Mouse (Mus musculus): ENCODE results near the gene Scn4b.

Scn4b gene

DNA sequence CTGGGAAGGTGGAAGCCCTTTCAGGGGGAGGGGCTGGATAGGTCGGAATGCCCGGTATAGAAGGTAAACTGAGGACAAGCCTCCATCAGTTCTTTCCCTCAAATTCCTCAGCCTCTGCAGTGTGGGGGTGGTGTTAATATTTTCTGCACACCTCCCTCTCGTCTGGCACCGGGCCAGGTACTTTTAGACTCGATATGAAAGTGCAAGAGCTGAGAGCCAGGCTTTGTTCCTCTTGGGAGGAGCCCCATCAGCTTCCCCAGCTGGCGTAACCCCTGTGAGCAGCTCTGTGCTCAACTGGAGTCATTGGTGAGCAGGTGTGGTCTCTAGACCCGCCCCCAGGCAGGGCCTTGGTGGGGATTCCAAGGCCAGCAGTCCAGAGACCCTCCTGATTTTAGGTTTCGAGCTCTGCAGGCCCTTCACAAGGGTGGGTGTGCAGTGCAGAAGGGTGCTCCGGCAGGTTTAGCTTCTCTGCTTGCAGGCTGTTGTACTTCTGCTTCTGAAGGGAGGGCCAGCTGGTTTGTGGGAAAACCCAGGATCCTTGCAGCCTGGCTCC lies 15.9 kb upstream of the Scn4b start:
- in situ Hi-C loops (cut with MseI, MboI), result no loop called here

DNA sequence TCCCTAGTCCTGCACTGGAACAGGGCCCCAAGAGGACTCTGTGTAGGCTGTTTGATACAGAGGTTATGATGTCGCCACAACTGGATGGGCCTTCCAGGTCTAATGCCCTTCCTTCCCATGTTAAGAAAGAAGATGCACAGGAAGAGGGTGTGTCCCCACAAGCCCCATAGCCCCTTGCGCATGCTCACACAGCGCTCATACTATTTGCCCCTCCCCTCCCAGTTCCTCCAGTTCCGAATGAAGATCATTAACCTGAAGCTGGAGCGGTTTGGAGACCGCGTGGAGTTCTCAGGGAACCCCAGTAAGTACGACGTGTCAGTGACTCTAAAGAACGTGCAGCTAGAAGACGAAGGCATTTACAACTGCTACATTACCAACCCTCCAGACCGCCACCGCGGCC lies 13.0 kb upstream of the Scn4b start:
- in situ Hi-C loops (cut with MseI, MboI), result no loop called here

DNA sequence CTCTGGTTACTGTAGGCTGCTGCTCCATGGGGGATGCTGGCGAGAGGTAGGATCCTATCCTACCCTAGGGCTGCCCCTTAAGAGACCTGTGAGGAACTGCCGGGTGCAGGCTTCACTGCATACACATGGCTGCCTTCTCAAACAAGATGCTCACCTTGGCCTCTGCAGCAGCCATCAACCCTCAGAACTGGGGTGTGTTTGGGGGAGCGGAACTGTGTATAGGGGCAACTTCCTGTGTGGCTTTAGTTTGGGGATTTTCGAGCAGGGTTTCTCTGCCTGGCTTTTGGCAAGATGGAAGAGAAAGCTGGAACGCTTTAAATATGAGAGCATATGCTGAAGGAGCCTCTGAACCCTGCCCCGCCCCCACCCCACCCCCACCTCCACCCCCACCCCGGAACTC lies 11.3 kb upstream of the Scn4b start:
- in situ Hi-C loops (cut with MseI, MboI), result no loop called here

- in situ Hi-C loops (cut with MseI, MboI), result loop anchor here in 1 of 2 experiments (10.0 kb wide), 1 partner anchor 105 kb away; no protein-coding TSS in a partner anchor
Observed at GRCm38 (mm10) chr9:45130119-45130518, 8.1 kb upstream of the Scn4b start.

DNA sequence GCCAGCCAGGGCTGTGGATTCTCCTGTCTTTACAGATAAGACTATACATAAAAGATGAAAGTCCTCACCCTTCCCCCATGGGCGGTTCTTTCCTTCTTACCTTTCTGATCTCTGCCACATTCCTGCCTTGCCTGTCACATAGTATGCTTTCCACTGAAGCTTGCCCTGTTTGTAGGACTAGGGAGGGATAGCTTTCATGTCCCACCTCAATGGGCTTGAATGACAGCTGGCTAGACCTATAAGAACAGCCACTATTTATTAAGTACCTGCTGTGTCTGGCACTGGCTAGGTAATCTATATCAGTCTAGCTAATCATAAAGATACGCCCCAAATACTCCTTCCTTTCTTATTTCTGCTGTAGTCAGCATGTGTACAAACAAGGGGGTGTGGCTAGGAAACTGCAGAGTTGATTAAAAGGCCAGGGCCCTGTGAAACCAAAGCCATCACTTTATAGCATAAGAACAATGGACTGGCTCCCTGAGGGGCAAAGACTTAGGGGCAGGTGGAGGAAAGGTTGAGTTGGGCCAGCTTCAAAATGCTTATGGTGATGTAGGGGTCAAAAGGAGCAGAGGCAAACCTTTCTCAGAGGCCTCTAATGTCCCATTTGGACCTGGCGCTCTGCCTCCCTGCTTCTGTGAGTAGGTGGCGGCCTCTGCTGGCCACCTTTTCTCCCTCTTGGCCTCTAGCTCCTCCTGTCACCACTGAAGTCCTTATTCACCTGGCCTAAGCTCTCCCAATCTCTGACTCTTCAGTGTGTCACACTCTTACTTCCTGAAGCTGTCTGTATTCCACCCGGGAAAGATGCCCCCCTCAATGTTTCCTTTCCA lies 4.5 kb upstream of the Scn4b start:
- in situ Hi-C loops (cut with MseI, MboI), result loop anchor here in 1 of 2 experiments (10.0 kb wide), 1 partner anchor 109 kb away; no protein-coding TSS in a partner anchor

- in situ Hi-C loops (cut with MseI, MboI), result loop anchor here in 1 of 2 experiments (10.0 kb wide), 1 partner anchor 112 kb away; no protein-coding TSS in a partner anchor
Observed at GRCm38 (mm10) chr9:45136442-45137169, 1.6 kb upstream of the Scn4b start.

DNA sequence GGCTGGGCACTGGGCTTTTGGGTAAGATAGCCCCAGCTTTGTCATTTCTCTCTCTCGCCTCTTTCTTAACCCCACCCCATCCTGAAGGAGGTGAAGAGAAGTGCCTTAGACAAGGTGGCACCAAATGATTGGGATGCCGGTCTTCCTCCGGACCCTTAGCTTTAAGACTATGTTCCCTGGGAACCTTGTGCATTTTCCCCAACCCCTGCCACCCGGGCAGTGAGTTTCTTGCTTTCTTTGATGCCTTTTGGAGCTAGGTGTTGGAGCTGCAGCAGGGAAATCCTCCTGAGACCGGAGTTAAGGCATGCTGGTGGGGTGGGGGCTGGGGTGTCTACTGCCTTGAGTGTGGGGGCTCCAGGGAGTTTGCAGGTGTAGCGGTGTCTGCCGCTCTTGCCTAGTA lies 887 bp downstream of the Scn4b start:
- in situ Hi-C loops (cut with MseI, MboI), result loop anchor here in 1 of 2 experiments (10.0 kb wide), 1 partner anchor 114 kb away; no protein-coding TSS in a partner anchor

GRCm38 (mm10) chr9:45140945-45141344 lies 2.8 kb downstream of the Scn4b start:
- in situ Hi-C loops (cut with MseI, MboI), result no loop called here

GRCm38 (mm10) chr9:45142686-45143085 lies 4.5 kb downstream of the Scn4b start:
- in situ Hi-C loops (cut with MseI, MboI), result no loop called here

- in situ Hi-C loops (cut with MseI, MboI), result no loop called here
Observed at GRCm38 (mm10) chr9:45145533-45146266, 7.5 kb downstream of the Scn4b start.

DNA sequence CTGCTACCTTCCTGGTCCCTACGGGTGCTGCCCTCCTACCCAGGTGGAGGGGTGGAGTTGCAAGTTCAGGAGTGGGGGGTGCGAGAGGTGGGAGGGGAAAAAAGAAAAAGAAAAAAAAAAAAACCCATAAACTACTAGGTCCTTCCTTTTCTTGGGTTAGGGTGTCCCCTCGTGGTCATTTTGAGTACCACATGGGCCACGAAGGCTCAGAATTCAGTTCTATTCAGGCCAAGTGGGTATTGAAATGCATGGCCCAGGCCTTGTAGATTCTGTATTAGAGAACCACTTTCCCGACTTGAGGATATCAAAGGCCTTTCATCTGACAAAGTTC lies 8.0 kb downstream of the Scn4b start:
- in situ Hi-C loops (cut with MseI, MboI), result no loop called here

DNA sequence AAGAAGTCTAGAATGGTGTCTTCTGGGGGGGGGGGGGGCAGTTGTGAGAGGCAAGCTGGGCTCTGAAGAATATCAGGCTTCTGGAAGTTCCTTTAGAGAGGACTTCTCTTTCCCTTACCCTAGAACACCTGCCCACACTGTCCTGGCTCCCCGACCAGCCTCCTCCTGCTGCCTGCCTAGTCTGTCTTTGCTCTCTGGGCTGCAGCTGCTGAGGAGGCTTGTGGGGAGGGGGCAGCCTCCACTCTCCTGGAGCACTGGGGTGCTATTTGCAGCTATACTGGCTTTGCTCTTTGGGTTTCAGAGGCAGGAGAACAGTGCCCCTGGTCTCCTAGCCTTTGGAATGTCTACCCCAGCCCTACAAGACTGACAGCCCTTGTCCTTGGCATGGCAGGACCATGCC lies 12.7 kb downstream of the Scn4b start:
- in situ Hi-C loops (cut with MseI, MboI), result no loop called here

GRCm38 (mm10) chr9:45153361-45153760 lies 15.2 kb downstream of the Scn4b start:
- in situ Hi-C loops (cut with MseI, MboI), result no loop called here

DNA sequence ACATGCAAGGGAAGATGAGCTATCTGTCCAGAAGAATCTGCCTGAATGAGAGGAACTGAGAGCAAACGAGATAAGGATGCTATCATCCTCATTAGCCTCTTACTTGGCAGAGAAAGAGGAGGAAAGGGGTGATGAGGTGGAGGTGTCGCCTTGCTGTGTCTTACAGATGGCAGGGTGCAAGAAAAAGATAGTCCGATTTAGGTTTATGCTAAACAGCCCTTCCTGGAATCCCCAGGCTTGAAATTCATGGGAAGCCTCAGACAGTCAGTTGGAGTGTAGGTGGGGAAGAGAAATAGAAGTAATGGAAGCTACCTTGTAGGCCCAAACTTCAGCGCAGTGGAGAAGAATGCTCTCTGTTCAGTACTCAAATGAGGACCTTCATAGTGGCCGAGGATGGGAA lies 29.7 kb downstream of the Scn4b start:
- in situ Hi-C loops (cut with MseI, MboI), result no loop called here

- in situ Hi-C loops (cut with MseI, MboI), result no loop called here
Observed at GRCm38 (mm10) chr9:45170150-45170549, 32.0 kb downstream of the Scn4b start.

DNA sequence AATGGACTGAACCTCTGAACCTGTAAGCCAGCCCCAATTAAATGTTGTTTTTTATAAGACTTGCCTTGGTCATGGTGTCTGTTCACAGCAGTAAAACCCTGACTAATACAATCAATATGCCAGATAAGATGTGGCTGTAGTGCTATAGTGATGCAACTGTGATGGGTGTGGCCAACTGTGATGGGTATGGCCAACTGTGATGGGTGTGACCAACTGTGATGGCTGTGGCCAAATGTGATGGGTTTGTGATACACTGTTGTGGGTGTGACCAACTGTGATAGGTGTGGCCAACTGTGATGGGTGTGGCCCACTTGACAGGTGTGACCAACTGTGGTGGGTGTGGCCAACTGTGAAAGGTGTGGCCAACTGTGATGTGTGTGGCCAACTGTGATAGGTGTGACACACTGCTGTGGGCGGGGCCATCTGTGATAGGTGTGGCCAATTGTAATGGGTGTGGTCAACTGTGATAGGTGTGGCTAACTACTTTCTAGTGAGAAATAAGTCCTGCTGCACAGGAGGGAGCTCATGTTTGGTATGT lies 32.9 kb downstream of the Scn4b start:
- in situ Hi-C loops (cut with MseI, MboI), result no loop called here

DNA sequence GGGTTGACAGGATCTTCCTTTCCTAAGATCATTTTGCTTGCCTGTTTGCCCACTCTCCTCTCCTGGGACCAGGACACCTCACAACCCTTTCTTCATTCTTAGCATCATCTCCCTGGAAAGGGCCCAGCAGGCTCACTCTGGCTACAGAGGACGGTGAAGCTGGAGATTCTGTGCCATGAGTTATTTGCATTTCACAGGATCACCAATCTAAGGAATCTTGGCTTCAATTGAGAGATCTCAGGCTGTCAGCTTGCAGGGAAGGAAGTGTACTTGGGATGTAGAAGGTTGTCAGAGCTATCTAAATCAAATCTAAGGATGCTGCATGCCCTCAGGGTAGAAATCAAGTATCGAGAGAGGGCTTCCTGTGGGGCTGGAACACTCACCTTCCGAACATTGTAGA lies 35.3 kb downstream of the Scn4b start:
- in situ Hi-C loops (cut with MseI, MboI), result no loop called here

- in situ Hi-C loops (cut with MseI, MboI), result no loop called here
Observed at GRCm38 (mm10) chr9:45179282-45179681, 41.1 kb downstream of the Scn4b start.

GRCm38 (mm10) chr9:45181770-45182169 lies 43.6 kb downstream of the Scn4b start, which contains the start of gene BC049352:
Gene BC049352 (plus strand): TSS chr9:45182007.
- in situ Hi-C loops (cut with MseI, MboI), result no loop called here

DNA sequence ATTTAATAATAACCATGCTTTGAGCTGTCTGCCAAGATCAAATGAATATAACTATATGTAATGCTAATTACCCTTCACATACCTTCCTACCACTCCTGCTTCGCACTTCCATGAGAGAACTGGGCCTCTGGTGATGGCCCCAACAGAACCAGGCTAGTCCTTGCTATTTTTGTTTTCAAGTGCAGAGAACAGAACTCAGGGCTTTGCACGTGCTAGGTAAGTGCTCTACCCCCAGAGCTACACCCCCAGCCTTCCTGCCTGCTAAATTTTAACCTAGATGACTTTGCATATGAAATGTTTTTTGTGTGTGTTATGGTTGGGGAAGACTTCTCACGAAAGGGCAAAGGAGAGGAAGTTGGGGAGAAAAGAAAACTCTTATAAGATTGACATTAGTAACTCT lies 44.3 kb downstream of the Scn4b start:
- in situ Hi-C loops (cut with MseI, MboI), result no loop called here

- in situ Hi-C loops (cut with MseI, MboI), result no loop called here
Observed at GRCm38 (mm10) chr9:45183266-45183665, 45.1 kb downstream of the Scn4b start.

DNA sequence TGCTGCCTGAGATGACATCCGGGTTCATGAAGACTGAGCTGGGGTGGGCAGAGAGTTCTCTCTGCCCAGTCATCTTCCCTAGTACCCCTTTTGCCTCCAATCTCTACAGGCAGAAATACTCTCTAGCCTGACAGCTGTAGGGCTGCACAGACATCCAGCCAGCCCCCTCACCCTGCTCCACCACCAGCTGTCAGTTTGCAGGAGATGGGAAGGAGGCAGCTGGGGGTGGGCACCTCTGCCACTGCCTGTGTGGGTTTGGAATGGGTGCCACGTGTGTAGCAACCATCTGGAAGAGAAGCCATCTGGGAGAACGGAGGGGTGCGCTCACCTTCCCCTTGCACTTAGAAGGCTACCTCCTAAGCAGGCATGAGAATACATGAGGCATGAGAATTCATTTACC lies 47.1 kb downstream of the Scn4b start:
- in situ Hi-C loops (cut with MseI, MboI), result no loop called here

Measured in mouse trophoblast stem cell (cell line).